Mouse (Mus musculus): ENCODE measurements at regions not wholly inside any gene's neighbourhood (a gene's known extent, or its start where the extent isn't known, plus 50 kb on each side); places are given as distances from the start of the nearest gene placed in this dataset.
"Not testable (repeated sequence)": the region's sequence is repeated elsewhere in the genome, so short reads cannot be mapped to it uniquely, and the experiment has no call there.

GRCm38 (mm10) chr5:118480000-118480399 is 80.5 kb upstream of the Med13l start:
- Histone ChIP-seq H3K4me1 (replicated peaks) (peaks cover 4% of the 10 kb centered on the region; the same call in 1 of the 2 replicates), H3K27ac (no peak overlapping the region), H3K36me3 (no peaks in the 10 kb centered on the region), H3K4me3 (replicated peaks) (no peak overlapping the region), H3K4me2 (replicated peaks) (no peak overlapping the region), H3K9me3 (no peaks in the 10 kb centered on the region), H3K9ac (no peak overlapping the region), H3K27me3 (replicated peaks) (no peaks in the 10 kb centered on the region)
- ATAC-seq = peak; percentile 35; the same call in 1 of the 2 replicates
- 59% methylated on average over 5 of the region's 5 CpGs for WGBS

- ATAC-seq = no peak
- Histone ChIP-seq H3K9me3 (no peaks in the 10 kb centered on the region), H3K27me3 (replicated peaks) (no peaks in the 10 kb centered on the region), H3K9ac (no peak overlapping the region), H3K27ac (no peak overlapping the region), H3K36me3 (no peaks in the 10 kb centered on the region), H3K4me1 (replicated peaks) (peaks cover 4% of the 10 kb centered on the region; the same call in 1 of the 2 replicates), H3K4me2 (replicated peaks) (no peak overlapping the region), H3K4me3 (replicated peaks) (no peak overlapping the region)
- 73% methylated on average over 10 of the region's 10 CpGs for WGBS
Observed at GRCm38 (mm10) chr5:118480965-118481793, 79.3 kb upstream of the Med13l start.

GRCm38 (mm10) chr5:118481794-118482049 is 78.8 kb upstream of the Med13l start:
- no peaks in the 10 kb centered on the region for H3K9me3 ChIP-seq
- no peak overlapping the region for H3K9ac ChIP-seq
- no peak overlapping the region for H3K27ac ChIP-seq
- no peak for ATAC-seq
- H3K4me1 ChIP-seq (replicated peaks) = peaks cover 4% of the 10 kb centered on the region; the same call in 1 of the 2 replicates
- no peaks in the 10 kb centered on the region for H3K36me3 ChIP-seq
- no peak overlapping the region for H3K4me3 ChIP-seq (replicated peaks)
- H3K27me3 ChIP-seq (replicated peaks) = no peaks in the 10 kb centered on the region
- no peak overlapping the region for H3K4me2 ChIP-seq (replicated peaks)

- H3K27ac ChIP-seq = no peak overlapping the region
- H3K36me3 ChIP-seq = no peaks in the 10 kb centered on the region
- H3K9ac ChIP-seq = no peak overlapping the region
- H3K27me3 ChIP-seq (replicated peaks) = no peaks in the 10 kb centered on the region
- 49% methylated on average over 7 of the region's 7 CpGs for WGBS
- no peaks in the 10 kb centered on the region for H3K9me3 ChIP-seq
- ATAC-seq = no peak
- H3K4me1 ChIP-seq (replicated peaks) = peaks cover 4% of the 10 kb centered on the region; the same call in 1 of the 2 replicates
- no peak overlapping the region for H3K4me3 ChIP-seq (replicated peaks)
- H3K4me2 ChIP-seq (replicated peaks) = peak overlapping the region; percentile 23; the same call in 1 of the 2 replicates
Observed at GRCm38 (mm10) chr5:118482598-118482997, 77.9 kb upstream of the Med13l start.

- ATAC-seq = no peak
- H3K4me2 ChIP-seq (replicated peaks) = peak overlapping the region; percentile 23; the same call in 1 of the 2 replicates
- no peaks in the 10 kb centered on the region for H3K9me3 ChIP-seq
- H3K36me3 ChIP-seq = no peaks in the 10 kb centered on the region
- no peak overlapping the region for H3K9ac ChIP-seq
- no peak overlapping the region for H3K27ac ChIP-seq
- no peak overlapping the region for H3K4me3 ChIP-seq (replicated peaks)
- peaks cover 4% of the 10 kb centered on the region; the same call in 1 of the 2 replicates for H3K4me1 ChIP-seq (replicated peaks)
- H3K27me3 ChIP-seq (replicated peaks) = no peaks in the 10 kb centered on the region
- WGBS = 12% methylated on average over 7 of the region's 7 CpGs
Observed at GRCm38 (mm10) chr5:118483001-118483400, 77.5 kb upstream of the Med13l start.

GRCm38 (mm10) chr5:118483532-118483931 is 76.9 kb upstream of the Med13l start:
- peaks cover 4% of the 10 kb centered on the region; the same call in 1 of the 2 replicates for H3K4me1 ChIP-seq (replicated peaks)
- peak overlapping the region; percentile 23; the same call in 1 of the 2 replicates for H3K4me2 ChIP-seq (replicated peaks)
- WGBS = 19% methylated on average over 8 of the region's 8 CpGs
- H3K36me3 ChIP-seq = no peaks in the 10 kb centered on the region
- no peak overlapping the region for H3K9ac ChIP-seq
- no peaks in the 10 kb centered on the region for H3K9me3 ChIP-seq
- no peaks in the 10 kb centered on the region for H3K27me3 ChIP-seq (replicated peaks)
- ATAC-seq = peak; percentile 77
- no peak overlapping the region for H3K4me3 ChIP-seq (replicated peaks)
- H3K27ac ChIP-seq = peak overlapping the region; percentile 27; the same call in 1 of the 2 replicates

- ATAC-seq = no peak
- peaks cover 4% of the 10 kb centered on the region; the same call in 1 of the 2 replicates for H3K4me1 ChIP-seq (replicated peaks)
- WGBS = 91% methylated on average over 8 of the region's 8 CpGs
Observed at GRCm38 (mm10) chr5:118485191-118485590, 75.3 kb upstream of the Med13l start.

GRCm38 (mm10) chr5:118492522-118492921 is 68.0 kb upstream of the Med13l start:
- not testable (repeated sequence) for ATAC-seq; H3K27ac ChIP-seq; H3K4me3 ChIP-seq (replicated peaks); H3K4me2 ChIP-seq (replicated peaks); H3K9ac ChIP-seq; H3K36me3 ChIP-seq; H3K4me1 ChIP-seq (replicated peaks); H3K9me3 ChIP-seq; H3K27me3 ChIP-seq (replicated peaks)
- WGBS = 80% methylated on average over 2 of the region's 2 CpGs

More at GRCm38 (mm10) chr5:118485191-118485590, 75.3 kb upstream of the Med13l start:
- H3K9me3 ChIP-seq = no peaks in the 10 kb centered on the region
- H3K36me3 ChIP-seq = no peaks in the 10 kb centered on the region
- H3K27me3 ChIP-seq (replicated peaks) = no peaks in the 10 kb centered on the region
- H3K9ac ChIP-seq = no peak overlapping the region
- H3K4me2 ChIP-seq (replicated peaks) = no peak overlapping the region
- no peak overlapping the region for H3K4me3 ChIP-seq (replicated peaks)
- H3K27ac ChIP-seq = no peak overlapping the region

GRCm38 (mm10) chr5:118494649-118495477 is 65.6 kb upstream of the Med13l start:
- WGBS = 76% methylated on average over 7 of the region's 7 CpGs
- ATAC-seq = no peak

GRCm38 (mm10) chr5:118495478-118495760 is 65.1 kb upstream of the Med13l start:
- Histone ChIP-seq H3K36me3 (no peaks in the 10 kb centered on the region), H3K27ac (no peak overlapping the region), H3K9me3 (no peaks in the 10 kb centered on the region), H3K4me3 (replicated peaks) (no peak overlapping the region), H3K27me3 (replicated peaks) (no peaks in the 10 kb centered on the region), H3K9ac (no peak overlapping the region), H3K4me2 (replicated peaks) (no peak overlapping the region), H3K4me1 (replicated peaks) (no peaks in the 10 kb centered on the region)
- 72% methylated on average over 2 of the region's 2 CpGs for WGBS
- no peak for ATAC-seq

More at GRCm38 (mm10) chr5:118494649-118495477, 65.6 kb upstream of the Med13l start:
- Histone ChIP-seq H3K27ac (no peak overlapping the region), H3K27me3 (replicated peaks) (no peaks in the 10 kb centered on the region), H3K4me1 (replicated peaks) (no peaks in the 10 kb centered on the region), H3K4me3 (replicated peaks) (no peak overlapping the region), H3K9me3 (no peaks in the 10 kb centered on the region), H3K9ac (no peak overlapping the region), H3K4me2 (replicated peaks) (no peak overlapping the region), H3K36me3 (no peaks in the 10 kb centered on the region)

GRCm38 (mm10) chr5:118501624-118502023 is 58.9 kb upstream of the Med13l start:
- no peak overlapping the region for H3K4me3 ChIP-seq (replicated peaks)
- 86% methylated on average over 5 of the region's 5 CpGs for WGBS

GRCm38 (mm10) chr5:118502991-118503390 is 57.5 kb upstream of the Med13l start:
- H3K27me3 ChIP-seq (replicated peaks) = no peaks in the 10 kb centered on the region
- no peak for ATAC-seq
- no peak overlapping the region; the same call in 1 of the 2 replicates for H3K4me2 ChIP-seq (replicated peaks)
- H3K36me3 ChIP-seq = no peaks in the 10 kb centered on the region
- WGBS = 47% methylated on average over 15 of the region's 15 CpGs
- no peak overlapping the region for H3K4me3 ChIP-seq (replicated peaks)
- H3K9ac ChIP-seq = no peak overlapping the region
- no peaks in the 10 kb centered on the region for H3K9me3 ChIP-seq
- no peaks in the 10 kb centered on the region for H3K4me1 ChIP-seq (replicated peaks)
- H3K27ac ChIP-seq = no peak overlapping the region

More at GRCm38 (mm10) chr5:118501624-118502023, 58.9 kb upstream of the Med13l start:
- Histone ChIP-seq H3K9ac (no peak overlapping the region), H3K27ac (no peak overlapping the region), H3K4me1 (replicated peaks) (no peaks in the 10 kb centered on the region), H3K4me2 (replicated peaks) (no peak overlapping the region), H3K9me3 (no peaks in the 10 kb centered on the region), H3K36me3 (no peaks in the 10 kb centered on the region), H3K27me3 (replicated peaks) (no peaks in the 10 kb centered on the region)
- ATAC-seq = no peak

Data from intestine, embryonic 15.5 days (tissue).